Mouse (Mus musculus): ENCODE measurements around the gene Cdh3. TPM values are rescaled to one million over a fixed set of nuclear protein-coding genes. Genes with fewer than 3 reads are reported as not detected.

Gene Cdh3
- total RNA-seq, 2 experiments from 2014 or later = 0.50 to 0.70 TPM

- no peak for DNase-seq
These were observed 16.7 kb downstream of the Cdh3 start for GRCm38 (mm10) chr8:106527241-106528036.

GRCm38 (mm10) chr8:106528596-106529249, 18.0 kb downstream of the Cdh3 start:
- DNase-seq = no peak

GRCm38 (mm10) chr8:106529885-106530482, 19.3 kb downstream of the Cdh3 start:
- no peak for DNase-seq

- DNase-seq = peak; percentile 25
These were observed 19.9 kb downstream of the Cdh3 start for GRCm38 (mm10) chr8:106530566-106530965.

GRCm38 (mm10) chr8:106533709-106534108, 23.0 kb downstream of the Cdh3 start:
- DNase-seq = no peak

GRCm38 (mm10) chr8:106534449-106534848, 23.8 kb downstream of the Cdh3 start:
- peak; percentile 54 for DNase-seq

- DNase-seq = no peak
These were observed 24.8 kb downstream of the Cdh3 start for GRCm38 (mm10) chr8:106535448-106535847.

GRCm38 (mm10) chr8:106539193-106539592, 28.5 kb downstream of the Cdh3 start:
- no peak for DNase-seq

- DNase-seq = no peak
These were observed 30.3 kb downstream of the Cdh3 start for GRCm38 (mm10) chr8:106541002-106541401.

- no peak for DNase-seq
These were observed 32.4 kb downstream of the Cdh3 start for GRCm38 (mm10) chr8:106543043-106543442.

GRCm38 (mm10) chr8:106545149-106545548, 34.5 kb downstream of the Cdh3 start:
- DNase-seq = no peak

- no peak for DNase-seq
These were observed 36.1 kb downstream of the Cdh3 start for GRCm38 (mm10) chr8:106546746-106547145.

- DNase-seq = no peak
These were observed 37.8 kb downstream of the Cdh3 start for GRCm38 (mm10) chr8:106548366-106548936.

- DNase-seq = no peak
These were observed 40.2 kb downstream of the Cdh3 start for GRCm38 (mm10) chr8:106550906-106551305.

GRCm38 (mm10) chr8:106554011-106554410, 43.3 kb downstream of the Cdh3 start:
- no peak for DNase-seq

- DNase-seq = no peak
These were observed 45.5 kb downstream of the Cdh3 start for GRCm38 (mm10) chr8:106556068-106556645.

- no peak for DNase-seq
These were observed 49.2 kb downstream of the Cdh3 start for GRCm38 (mm10) chr8:106559844-106560243.

- DNase-seq = peak; percentile 73
These were observed 50.6 kb downstream of the Cdh3 start for GRCm38 (mm10) chr8:106561097-106561865.

GRCm38 (mm10) chr8:106563691-106564182, 53.0 kb downstream of the Cdh3 start:
- DNase-seq = peak; percentile 42

- no peak for DNase-seq
These were observed 58.3 kb downstream of the Cdh3 start for GRCm38 (mm10) chr8:106569006-106569405.

GRCm38 (mm10) chr8:106570386-106570785, 59.7 kb downstream of the Cdh3 start:
- DNase-seq = no peak

Measured in gastrocnemius, postnatal 10 days (tissue).